In the genomic region with DNA sequence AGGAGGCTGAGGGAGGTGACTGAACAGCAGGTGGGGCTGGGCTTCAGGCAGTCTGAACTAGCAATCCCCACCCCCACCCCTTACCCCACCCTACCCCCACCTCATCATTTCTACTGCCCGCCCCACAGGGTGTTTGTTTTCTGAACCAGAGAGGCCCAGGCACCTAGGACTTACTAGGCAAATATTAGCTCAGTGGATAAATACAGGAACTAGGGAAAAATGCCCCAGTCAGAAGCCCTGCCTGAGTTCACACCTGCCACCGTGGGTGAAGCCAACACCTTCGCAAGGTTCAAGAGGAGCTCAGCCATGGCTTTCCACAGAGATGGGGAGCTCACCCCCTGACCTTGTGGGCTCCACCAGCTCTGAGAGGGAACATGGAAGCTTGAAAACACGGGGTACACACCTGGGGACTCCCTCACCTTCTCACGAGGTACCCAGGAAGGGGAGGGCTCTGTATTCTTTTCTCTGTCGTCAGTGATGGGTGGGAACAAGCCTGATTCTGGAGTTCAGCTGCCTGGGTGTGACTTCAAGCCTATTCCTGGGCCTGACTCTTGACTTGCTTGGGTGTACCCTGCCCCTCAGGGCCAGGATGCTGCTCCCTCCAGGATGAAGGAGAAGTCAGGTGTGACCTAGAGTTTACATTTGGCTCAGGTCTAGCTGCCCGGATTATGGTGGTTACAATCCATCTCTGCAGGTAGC, we compare ENCODE assay signal across 8 mouse cellular contexts. TPM values are rescaled to one million over a fixed set of nuclear protein-coding genes. Genes with fewer than 3 reads are reported as not detected.
DNase-seq lines count a peak whose midpoint lies in the region; ATAC-seq and TF ChIP-seq lines count a peak whose summit lies in the region.

A gene (plus strand): TSS at position 285 of the 699 bp plus-strand sequence.

- H3K4me3 ChIP-seq in forebrain, embryonic 11.5 days (ENCODE audit: low read depth, low read length) = no peak within 1 kb of the TSS
- no peak within 1 kb of the TSS for H3K4me3 ChIP-seq in hindbrain, postnatal 0 days (ENCODE audit: low read length)
- H3K4me3 ChIP-seq in midbrain, postnatal 0 days (ENCODE audit: low read depth, low read length) = no peak within 1 kb of the TSS

- no peak within 1 kb of the TSS for H3K27ac ChIP-seq in forebrain, embryonic 11.5 days (ENCODE audit: low read depth, low read length)
- no peak within 1 kb of the TSS for H3K27ac ChIP-seq in hindbrain, postnatal 0 days
- H3K27ac ChIP-seq in midbrain, postnatal 0 days (ENCODE audit: low read depth, low read length) = no peak within 1 kb of the TSS

- H3K36me3 ChIP-seq in forebrain, embryonic 11.5 days (ENCODE audit: control insufficient read depth, insufficient read depth, low read length) = no peaks in the 10 kb centered on the region
- no peaks in the 10 kb centered on the region for H3K36me3 ChIP-seq in hindbrain, postnatal 0 days (ENCODE audit: insufficient read depth, low read length)
- H3K36me3 ChIP-seq in midbrain, postnatal 0 days (ENCODE audit: insufficient read depth, low read length) = no peaks in the 10 kb centered on the region

- no peaks in the 10 kb centered on the region for H3K9me3 ChIP-seq in forebrain, embryonic 11.5 days (ENCODE audit: control insufficient read depth, low read length)
- no peaks in the 10 kb centered on the region for H3K9me3 ChIP-seq in hindbrain, postnatal 0 days (ENCODE audit: low read length)
- H3K9me3 ChIP-seq in midbrain, postnatal 0 days (ENCODE audit: low read length) = no peaks in the 10 kb centered on the region

- 68% methylated on average over 7 of the region's 7 CpGs for WGBS in forebrain, embryonic 11.5 days
- 64% methylated on average over 7 of the region's 7 CpGs for WGBS in hindbrain, postnatal 0 days
- 60% methylated on average over 7 of the region's 7 CpGs for WGBS in midbrain, postnatal 0 days

- H3K4me2 ChIP-seq in forebrain, embryonic 11.5 days (ENCODE audit: low read depth, low read length, severe bottlenecking) = no peak within 1 kb of the TSS
- no peak within 1 kb of the TSS for H3K4me2 ChIP-seq in hindbrain, postnatal 0 days (ENCODE audit: low read depth, low read length)
- no peak within 1 kb of the TSS for H3K4me2 ChIP-seq in midbrain, postnatal 0 days (ENCODE audit: low read depth, low read length, poor library complexity, severe bottlenecking)

- peaks cover 21% of the 10 kb centered on the region for H3K4me1 ChIP-seq in forebrain, embryonic 11.5 days (replicated peaks; ENCODE audit: control insufficient read depth, insufficient read depth, low read length)
- H3K4me1 ChIP-seq in hindbrain, postnatal 0 days (ENCODE audit: insufficient read depth, low read length) = peaks cover 11% of the 10 kb centered on the region; the same call in 1 of the 2 replicates
- peaks cover 4% of the 10 kb centered on the region; the same call in 1 of the 2 replicates for H3K4me1 ChIP-seq in midbrain, postnatal 0 days (ENCODE audit: insufficient read depth, low read length)

- no peak for ATAC-seq in forebrain, embryonic 11.5 days (replicated peaks; ENCODE audit: low FRiP score)
- no peak for ATAC-seq in hindbrain, postnatal 0 days
- ATAC-seq in midbrain, postnatal 0 days (ENCODE audit: low FRiP score) = no peak

- intact Hi-C loops in left cerebral cortex, postnatal 4 days (cut with DNase I) = no loop called here

- H3K9ac ChIP-seq in forebrain, embryonic 11.5 days (ENCODE audit: low read length) = no peak within 1 kb of the TSS
- no peak within 1 kb of the TSS for H3K9ac ChIP-seq in hindbrain, postnatal 0 days (replicated peaks; ENCODE audit: low read length)
- H3K9ac ChIP-seq in midbrain, postnatal 0 days (replicated peaks; ENCODE audit: low read length, poor library complexity, severe bottlenecking) = no peak within 1 kb of the TSS

- no peak for TF ChIP-seq CTCF in hindbrain, postnatal 0 days (IDR thresholded peaks at IDR 0.05; ENCODE audit: low read depth)
- no peak for TF ChIP-seq CTCF in midbrain, postnatal 0 days (IDR thresholded peaks at IDR 0.05)

- H3K27me3 ChIP-seq in forebrain, embryonic 11.5 days (ENCODE audit: control insufficient read depth, insufficient read depth, low read length) = peaks cover 4% of the 10 kb centered on the region; the same call in 1 of the 2 replicates
- no peaks in the 10 kb centered on the region for H3K27me3 ChIP-seq in hindbrain, postnatal 0 days (ENCODE audit: insufficient read depth, low read length)
- H3K27me3 ChIP-seq in midbrain, postnatal 0 days (ENCODE audit: insufficient read depth, low read length) = no peaks in the 10 kb centered on the region

- DNase-seq in layer of hippocampus, adult 8-10 months (ENCODE audit: low spot score in 2 of 2) = no peak
- DNase-seq in layer of hippocampus, adult 9-11 months = no peak
- DNase-seq in forebrain, embryonic 11.5 days (ENCODE audit: low spot score) = no peak
- no peak for DNase-seq in hindbrain, postnatal 0 days (ENCODE audit: low spot score)
- no peak for DNase-seq in left cerebral cortex, postnatal 4 days
- DNase-seq in midbrain, postnatal 0 days (ENCODE audit: low spot score) = no peak
- no peak for DNase-seq in cerebellum, postnatal 25 days
- DNase-seq in frontal cortex, postnatal 14 days (ENCODE audit: low spot score in 2 of 2) = no peak

RNA-seq across cellular contexts. Expression of the gene that starts here (rescaled TPM):
- 10 to 100 TPM; 81.5 to 97.4 (median 90.2) TPM for total RNA-seq in layer of hippocampus, adult 8-10 months (2022)
- polyA plus RNA-seq in forebrain, embryonic 11.5 days (2014; fragmentation: Nextera tagmentation; extraction: Ambion mirVana) = 177 and 184 TPM in 2 replicates
- total RNA-seq in hindbrain, postnatal 0 days (2014; rRNA removed) = 236 and 284 TPM in 2 replicates
- polyA plus RNA-seq in hindbrain, postnatal 0 days (2015; fragmentation: Nextera tagmentation; extraction: Ambion mirVana) = 105 TPM in 2 replicates
- total RNA-seq in left cerebral cortex, postnatal 4 days (2021) = 100 to 1,000 TPM; 125 to 153 TPM
- 218 and 247 TPM in 2 replicates for total RNA-seq in midbrain, postnatal 0 days (2014; rRNA removed)
- polyA plus RNA-seq in midbrain, postnatal 0 days (2015; fragmentation: Nextera tagmentation; extraction: Ambion mirVana) = 114 and 125 TPM in 2 replicates
